Comparison of ENCODE assay signal across 9 mouse cellular contexts in genomic region chr5:103654225-103654624, GRCm38 (mm10). TPM values are rescaled to one million over a fixed set of nuclear protein-coding genes. Genes with fewer than 3 reads are reported as not detected.
DNase-seq lines count a peak whose midpoint lies in the region; ATAC-seq and TF ChIP-seq lines count a peak whose summit lies in the region.
"Had no signal": no experiment of that assay in that cellular context is flagged by ENCODE, and none has a peak within 500 bp of the region (broad histone marks: within the 10 kb centered on the region; RNA-seq: fewer than 3 reads in every experiment).

No protein-coding gene starts in this region.

- in situ Hi-C loops in Patski (cut with MboI; ENCODE audit: low pct_unique_long_range_greater_than_20kb): loop anchor here (5.0 to 25.0 kb wide), 2 partner anchors 302 to 767 kb away; no protein-coding TSS in a partner anchor

- H3K27me3 ChIP-seq in Patski: no peaks in the 10 kb centered on the region

- CTCF ChIA-PET in Patski (lab: Charles Lee): interaction anchor here (0.7 to 2.5 kb wide), 11 partner anchors 11 to 328 kb away, joined by 3 to 23 read pairs (median 4); no protein-coding TSS in a partner anchor

- ATAC-seq in Patski: no peak
- ATAC-seq in erythroblast, adult 5-6 weeks (replicated peaks; ENCODE audit: low FRiP score, poor library complexity, severe bottlenecking): 0 out of 2 replicates have a peak, but pooled peaks have one; percentile 53
- peak; percentile 62 for ATAC-seq in megakaryocyte, adult 5-6 weeks (ENCODE audit: poor library complexity, severe bottlenecking)

- DNase-seq in adrenal gland, postnatal 10 days: peak; percentile 43
- no peak for DNase-seq in adrenal gland, postnatal 4 days (ENCODE audit: low spot score in 2 of 2)
- peak; percentile 39 to 43 for DNase-seq in layer of hippocampus, postnatal 10 days (ENCODE audit: low spot score in 2 of 2)
- DNase-seq in layer of hippocampus, adult 18-20 months (ENCODE audit: low spot score in 2 of 2): no peak
- no peak for DNase-seq in Patski (ENCODE audit: low read depth, low spot score)
- no peak for DNase-seq in layer of hippocampus, postnatal 25 days (ENCODE audit: extremely low spot score in 1 of 2, low spot score in 1 of 2)

- TF ChIP-seq CTCF in Patski (IDR thresholded peaks at IDR 0.05): peak; percentile 71

- POLR2A ChIA-PET in Patski (lab: Charles Lee): no interaction called here

RNA-seq across cellular contexts. Expression of gene 1700016H13Rik, which starts 1.6 kb away (rescaled TPM):
- not detected for total RNA-seq in adrenal gland, postnatal 10 days (2021)
- total RNA-seq in adrenal gland, postnatal 4 days (2021): not detected
- not detected for total RNA-seq in layer of hippocampus, postnatal 10 days (2021)
- total RNA-seq in layer of hippocampus, adult 18-20 months (2021): not detected
- not detected for polyA plus RNA-seq in Patski (2021)
- total RNA-seq in erythroblast, adult 5-6 weeks (2015; ENCODE audit: low replicate concordance): not detected in 2 replicates
- total RNA-seq in erythroblast, adult 5-6 weeks (2017; ENCODE audit: low replicate concordance): not detected in 2 replicates
- total RNA-seq in megakaryocyte, adult 5-6 weeks (2015): not detected in 2 replicates
- not detected in 2 replicates for total RNA-seq in megakaryocyte, adult 5-6 weeks (2017)
- not detected for total RNA-seq in layer of hippocampus, postnatal 25 days (2021)
- polyA plus RNA-seq: neural tube, embryonic 13.5 days had no signal

RNA-seq across cellular contexts. Expression of gene Slc10a6, which starts 25.0 kb away (rescaled TPM):
- total RNA-seq in adrenal gland, postnatal 10 days (2021): 1 to 10 TPM; 1.6 to 2.5 TPM
- 1 to 10 TPM; 1.1 to 1.9 TPM for total RNA-seq in adrenal gland, postnatal 4 days (2021)
- total RNA-seq in layer of hippocampus, postnatal 10 days (2021): under 1 TPM in 1 of 2 experiments, not detected in 1; 0.25 TPM
- not detected for total RNA-seq in layer of hippocampus, adult 18-20 months (2021)
- polyA plus RNA-seq in Patski (2021): not detected
- total RNA-seq in erythroblast, adult 5-6 weeks (2015; ENCODE audit: low replicate concordance): not detected in 2 replicates
- total RNA-seq in erythroblast, adult 5-6 weeks (2017; ENCODE audit: low replicate concordance): not detected in 2 replicates
- not detected in 2 replicates for total RNA-seq in megakaryocyte, adult 5-6 weeks (2015)
- total RNA-seq in megakaryocyte, adult 5-6 weeks (2017): not detected in 2 replicates
- under 1 TPM in 1 of 2 experiments, not detected in 1; 0.12 TPM for total RNA-seq in layer of hippocampus, postnatal 25 days (2021)

RNA-seq across cellular contexts. Expression of gene Aff1, which starts 37.9 kb away (rescaled TPM):
- total RNA-seq in adrenal gland, postnatal 10 days (2021): 10 to 100 TPM; 31.6 to 32.4 TPM
- 10 to 100 TPM; 37.5 to 43.3 TPM for total RNA-seq in adrenal gland, postnatal 4 days (2021)
- 10 to 100 TPM; 10.3 to 11.1 TPM for total RNA-seq in layer of hippocampus, postnatal 10 days (2021)
- 10 to 100 TPM; 20.8 to 23.0 TPM for total RNA-seq in layer of hippocampus, adult 18-20 months (2021)
- polyA plus RNA-seq in Patski (2021): 76.9 TPM
- total RNA-seq in erythroblast, adult 5-6 weeks (2015; ENCODE audit: low replicate concordance): 262 and 340 TPM in 2 replicates
- total RNA-seq in erythroblast, adult 5-6 weeks (2017; ENCODE audit: low replicate concordance): 184 and 253 TPM in 2 replicates
- total RNA-seq in megakaryocyte, adult 5-6 weeks (2015): 45.0 and 51.0 TPM in 2 replicates
- total RNA-seq in megakaryocyte, adult 5-6 weeks (2017): 16.3 and 29.0 TPM in 2 replicates
- total RNA-seq in layer of hippocampus, postnatal 25 days (2021): 10 to 100 TPM; 14.1 to 14.2 TPM

Comparison
In these comparisons a context has a peak if more than half of its experiments do, and no peak if none do; other contexts are left out.
1. DNase-seq: peak in adrenal gland, postnatal 10 days (single experiment) and layer of hippocampus, postnatal 10 days (2 of 2); none in adrenal gland, postnatal 4 days (0 of 2), layer of hippocampus, adult 18-20 months (0 of 2), Patski (single experiment) and layer of hippocampus, postnatal 25 days (0 of 2).